Mouse (Mus musculus) left cerebral cortex, postnatal 10 days (tissue): Measurements from ENCODE around the gene Gm7102. TPM values are rescaled to one million over a fixed set of nuclear protein-coding genes. Genes with fewer than 3 reads are reported as not detected.
A peak's percentile ranks its signal among the peaks of the same experiment; 100 is the strongest.
"Not testable (repeated sequence)": the region's sequence is repeated elsewhere in the genome, so short reads cannot be mapped to it uniquely, and the experiment has no call there.

Experiments used
- DNase-seq, 2 experiments: peaks; one replicate each; pipeline ENCODE4 v3.0.0; 2021 to 2022; ENCODE audit warnings: low spot score in 2 of 2, mixed read lengths in 1 of 2; ENCODE audit errors: extremely low spot score in 1 of 2
- intact Hi-C: fragments of 180-260 bp; cut with DNase I; formaldehyde crosslinking; loops from one replicate; pipeline ENCODE4 v1.15.1; 2025
- total RNA-seq, 2 experiments: library from RNA; stranded (reverse); gene quantifications; 2 replicates each; pipeline ENCODE4 v1.2.3; 2021

Gm7102 gene
- under 1 TPM; 0.26 to 0.75 TPM for total RNA-seq

DNA sequence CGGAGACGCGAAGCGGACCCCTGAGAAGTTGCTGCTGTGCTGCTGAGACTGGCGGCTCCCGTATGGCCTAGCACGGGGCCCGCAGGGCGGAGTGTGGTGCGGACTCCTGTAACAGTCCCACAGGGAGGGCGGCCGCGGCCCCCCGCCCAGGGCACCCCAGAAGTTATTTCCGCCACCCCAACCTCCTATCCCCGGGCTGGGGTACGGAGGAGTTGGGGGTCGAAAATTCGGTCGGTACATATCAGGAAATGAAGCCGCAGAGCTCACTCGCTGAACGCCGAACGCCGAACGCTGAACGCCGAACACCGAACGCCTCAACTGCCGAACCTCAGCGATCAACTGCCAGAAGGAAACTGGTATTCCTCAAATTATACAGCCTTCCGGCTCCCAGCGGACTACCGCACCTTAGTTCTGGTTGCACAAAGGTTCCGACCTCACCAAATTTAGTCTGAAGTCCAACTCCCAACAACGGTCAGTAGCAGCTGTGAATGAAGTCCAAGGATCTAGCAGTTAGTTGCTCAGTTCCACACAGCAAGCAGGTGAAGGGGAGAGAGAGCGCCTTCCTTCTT lies at the start of gene Gm7102:
Gm7102 (minus strand) TSS at position 554 of the 569 bp plus-strand sequence.
- DNase-seq, result no peak
- intact Hi-C loops, result no loop called here

DNA sequence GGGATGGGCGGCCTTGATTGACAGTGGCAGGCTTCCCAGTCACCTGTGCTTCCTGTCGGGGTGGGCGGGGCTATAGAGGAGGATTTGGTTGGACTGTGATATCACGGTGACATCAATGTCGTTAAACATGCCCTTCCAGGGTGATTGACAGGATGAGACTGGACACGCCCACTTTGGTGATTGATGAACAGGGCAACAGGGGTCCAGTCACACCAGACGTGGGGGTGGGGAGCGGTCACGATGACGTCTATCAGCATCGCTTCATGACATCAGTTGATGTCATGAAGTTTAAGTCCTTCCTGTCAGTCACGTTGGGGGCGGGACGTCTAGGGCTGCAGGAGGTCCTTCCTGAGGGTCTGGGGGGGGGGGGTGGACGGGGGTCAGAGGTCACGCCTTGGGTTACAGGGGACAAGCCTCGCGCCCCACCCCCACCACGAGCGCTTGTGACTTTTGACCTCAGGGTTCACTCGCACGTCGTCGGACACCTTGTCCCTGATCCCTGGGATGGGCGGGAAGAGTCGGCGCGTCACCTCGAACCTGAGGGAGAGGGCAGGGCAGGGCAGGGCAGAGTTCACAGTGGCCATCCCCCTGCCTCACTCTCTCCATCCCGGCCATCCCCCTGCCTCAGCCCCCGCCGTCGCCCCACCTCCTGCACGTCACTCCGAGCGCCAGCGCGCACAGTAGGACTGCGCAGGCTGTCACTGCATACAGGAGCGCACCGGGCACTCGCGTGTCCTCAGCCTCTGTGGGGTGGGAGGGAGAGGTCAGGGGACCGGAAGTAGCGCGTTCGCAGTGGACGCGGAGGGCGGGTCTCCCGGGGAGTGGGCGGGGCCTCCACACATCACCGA lies 48.8 kb upstream of the Gm7102 start:
- peak; percentile 31 to 74 for DNase-seq

DNA sequence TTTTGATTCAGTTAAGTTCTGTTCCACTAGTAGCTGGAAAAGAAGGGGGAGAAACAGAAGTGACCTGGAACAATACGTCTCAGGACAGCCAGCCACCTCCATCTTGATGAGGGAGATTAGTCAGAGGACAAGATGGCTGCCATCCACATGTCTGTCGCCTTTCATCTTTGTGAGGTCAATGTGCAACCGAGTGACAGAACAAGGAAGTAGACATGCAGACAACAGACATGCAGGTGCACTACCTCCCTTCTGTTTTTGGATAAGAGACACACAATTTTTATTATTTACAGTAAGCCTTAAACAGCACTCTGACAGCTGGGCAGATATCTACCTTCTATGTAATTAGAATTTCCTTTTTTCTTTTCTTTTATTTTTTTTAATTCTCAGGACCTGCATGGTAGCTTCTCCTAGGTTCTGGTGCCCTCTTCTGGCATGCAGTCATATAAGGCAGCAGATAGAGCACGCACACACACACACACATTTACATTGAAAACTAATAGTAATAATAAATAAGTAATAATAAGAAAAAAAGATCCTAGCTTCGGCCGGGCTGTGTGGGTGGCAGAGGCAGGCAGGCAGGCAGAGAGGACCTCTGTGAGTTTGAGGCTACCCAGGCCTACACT lies 47.7 kb upstream of the Gm7102 start:
- DNase-seq, result no peak
- intact Hi-C loops, result no loop called here

More for the DNA sequence above, 48.8 kb upstream of the Gm7102 start:
- intact Hi-C loops, result no loop called here

DNA sequence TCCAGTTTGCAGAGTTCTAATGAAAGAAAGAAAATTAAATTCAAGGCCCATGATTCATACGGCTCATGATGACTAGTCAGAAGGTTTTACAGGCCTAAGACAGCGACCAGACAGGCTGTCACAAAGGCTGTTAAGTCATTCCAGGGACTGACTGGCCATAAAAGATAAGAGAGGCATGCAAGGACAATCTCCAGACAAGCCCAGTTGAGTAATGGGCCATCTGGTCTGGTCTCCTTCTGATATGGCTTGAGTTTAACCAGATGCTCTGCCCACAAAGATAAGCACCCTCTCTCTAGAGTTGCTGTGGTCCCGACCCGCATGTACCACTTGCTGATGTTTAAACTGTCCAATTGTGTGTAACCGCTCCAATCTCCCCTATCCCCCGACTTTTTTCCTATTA lies 31.4 kb upstream of the Gm7102 start:
- DNase-seq, intact Hi-C loops: not testable (repeated sequence)

DNA sequence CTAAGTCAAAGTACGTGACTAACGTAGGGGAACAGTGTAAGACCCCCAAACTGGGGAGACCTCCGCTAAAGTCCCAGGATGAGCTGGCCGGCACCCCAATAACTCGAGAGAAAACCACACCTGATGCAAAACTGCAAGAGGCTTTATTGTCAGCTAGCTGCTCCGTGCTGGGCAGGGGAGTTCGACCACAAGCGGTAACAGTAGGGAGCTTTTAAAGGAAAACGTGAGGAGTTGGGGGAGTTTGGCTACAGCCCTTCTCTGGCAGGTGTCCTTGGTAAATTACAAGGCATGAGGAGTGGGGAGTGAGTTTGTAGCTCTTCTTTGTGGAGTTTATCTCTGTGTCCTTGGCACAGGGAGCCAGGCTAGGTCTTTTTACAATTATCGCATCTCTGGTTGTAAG lies 23.7 kb upstream of the Gm7102 start:
- intact Hi-C loops, result no loop called here
- no peak for DNase-seq

DNA sequence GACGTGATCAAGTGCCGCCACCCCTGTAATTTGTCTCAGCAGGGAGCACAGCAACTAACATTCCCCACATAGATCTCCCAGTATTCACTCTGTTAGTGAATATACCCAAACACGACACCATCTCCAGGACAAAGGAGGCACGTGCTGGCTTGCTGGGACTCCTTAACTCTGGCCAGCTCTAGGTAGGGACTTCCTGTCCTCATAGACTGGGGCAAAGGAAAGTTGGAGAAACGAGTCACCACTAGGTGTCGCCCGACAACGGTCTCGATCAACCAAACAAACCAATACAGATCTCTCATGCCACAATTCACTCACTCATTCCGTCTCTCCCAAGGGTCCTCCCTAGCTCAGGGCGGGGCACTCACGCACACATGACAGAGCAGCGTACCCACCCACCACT lies 23.2 kb upstream of the Gm7102 start:
- DNase-seq, result peak; percentile 79 to 90
- intact Hi-C loops, result no loop called here

DNA sequence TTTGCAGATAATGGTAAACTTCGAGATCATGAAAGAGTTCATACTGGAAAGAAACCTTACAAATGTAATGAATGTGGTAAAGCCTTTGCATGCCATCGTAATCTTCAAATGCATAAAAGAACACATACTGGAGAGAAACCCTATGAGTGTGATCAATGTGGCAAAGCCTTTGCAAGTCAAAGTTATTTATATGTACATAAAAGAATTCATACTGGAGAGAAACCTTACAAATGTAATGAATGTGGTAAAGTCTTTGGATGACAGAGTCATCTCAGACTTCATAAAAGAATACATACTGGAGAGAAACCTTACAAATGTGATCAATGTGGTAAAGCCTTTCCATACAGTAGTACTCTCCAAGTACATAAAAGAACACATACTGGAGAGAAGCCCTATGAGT lies 7.5 kb upstream of the Gm7102 start, which contains the start of gene Gm6020:
Gm6020 (plus strand) TSS at position 301 of the 400 bp plus-strand sequence.
- DNase-seq, intact Hi-C loops: not testable (repeated sequence)

DNA sequence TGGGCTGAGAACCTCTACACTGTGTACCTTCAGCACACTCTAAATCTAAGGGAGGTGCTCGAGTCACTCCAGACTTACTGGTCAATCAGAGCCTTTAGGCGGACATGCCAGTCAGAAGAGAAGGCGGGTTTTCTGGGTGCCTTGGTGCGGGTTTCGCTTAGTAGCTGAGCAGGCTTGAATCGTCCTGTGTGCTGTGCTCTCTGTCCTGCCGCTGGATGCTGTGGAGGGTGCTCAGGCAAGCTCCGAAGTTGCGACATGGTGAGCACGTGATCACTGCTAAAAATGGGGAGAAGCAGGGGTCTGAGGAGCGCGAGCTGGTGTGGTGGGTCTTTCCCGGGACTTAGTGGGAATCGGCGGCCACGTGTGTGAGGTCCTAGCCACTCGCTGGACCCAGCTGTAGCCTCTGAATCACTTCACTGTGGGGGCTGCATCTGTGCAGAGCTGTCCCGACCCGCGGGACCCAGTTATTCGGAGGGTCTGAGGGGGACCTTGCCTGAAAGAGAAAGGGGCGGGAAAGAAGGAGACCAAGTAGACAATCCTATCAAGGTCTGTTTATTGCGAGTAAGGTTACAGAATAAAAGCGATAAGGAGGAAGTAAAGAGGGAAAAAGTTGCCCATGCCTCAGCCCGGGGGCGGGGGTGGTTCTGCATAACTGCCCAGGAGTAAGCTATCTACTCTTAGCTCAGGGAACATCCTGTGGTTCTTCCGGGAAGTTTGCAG lies 24.2 kb downstream of the Gm7102 start:
- DNase-seq, result no peak
- intact Hi-C loops, result no loop called here

DNA sequence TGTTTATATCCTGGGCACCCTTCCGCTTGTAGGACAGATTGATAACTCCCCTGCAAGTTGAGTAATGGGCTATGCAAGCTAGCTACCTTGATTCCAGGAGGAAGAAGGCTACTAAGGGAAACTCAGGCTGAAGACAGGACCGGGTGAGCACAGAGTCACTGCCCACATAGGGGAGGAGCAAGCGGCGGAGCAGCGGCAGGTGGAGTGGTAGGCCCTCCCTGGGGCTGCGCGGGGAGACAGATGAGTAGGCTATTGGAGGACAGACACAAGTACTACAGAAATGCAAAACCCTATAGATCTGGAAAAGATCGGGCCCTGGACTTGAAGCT lies 24.8 kb downstream of the Gm7102 start:
- no peak for DNase-seq
- intact Hi-C loops, result no loop called here

DNA sequence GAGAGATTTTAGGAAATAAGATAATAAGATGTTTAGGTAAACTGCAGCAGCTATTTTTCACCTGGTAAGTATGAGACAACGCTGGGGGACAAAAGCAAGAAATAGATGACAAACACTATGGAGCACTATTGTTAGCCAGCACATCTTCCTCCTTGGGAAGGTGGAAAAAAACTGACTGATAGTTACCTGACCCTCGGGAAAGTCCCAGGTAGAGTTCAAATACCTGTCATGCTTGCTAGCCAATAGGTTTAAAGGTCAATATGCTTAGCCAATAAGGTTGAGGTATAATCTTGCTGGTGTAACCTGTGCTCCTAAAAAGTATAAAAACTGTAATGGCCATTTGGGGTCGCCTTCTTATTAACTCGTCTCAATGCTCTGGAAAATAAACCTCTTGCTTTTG lies 34.8 kb downstream of the Gm7102 start:
- intact Hi-C loops, result no loop called here
- no peak for DNase-seq

DNA sequence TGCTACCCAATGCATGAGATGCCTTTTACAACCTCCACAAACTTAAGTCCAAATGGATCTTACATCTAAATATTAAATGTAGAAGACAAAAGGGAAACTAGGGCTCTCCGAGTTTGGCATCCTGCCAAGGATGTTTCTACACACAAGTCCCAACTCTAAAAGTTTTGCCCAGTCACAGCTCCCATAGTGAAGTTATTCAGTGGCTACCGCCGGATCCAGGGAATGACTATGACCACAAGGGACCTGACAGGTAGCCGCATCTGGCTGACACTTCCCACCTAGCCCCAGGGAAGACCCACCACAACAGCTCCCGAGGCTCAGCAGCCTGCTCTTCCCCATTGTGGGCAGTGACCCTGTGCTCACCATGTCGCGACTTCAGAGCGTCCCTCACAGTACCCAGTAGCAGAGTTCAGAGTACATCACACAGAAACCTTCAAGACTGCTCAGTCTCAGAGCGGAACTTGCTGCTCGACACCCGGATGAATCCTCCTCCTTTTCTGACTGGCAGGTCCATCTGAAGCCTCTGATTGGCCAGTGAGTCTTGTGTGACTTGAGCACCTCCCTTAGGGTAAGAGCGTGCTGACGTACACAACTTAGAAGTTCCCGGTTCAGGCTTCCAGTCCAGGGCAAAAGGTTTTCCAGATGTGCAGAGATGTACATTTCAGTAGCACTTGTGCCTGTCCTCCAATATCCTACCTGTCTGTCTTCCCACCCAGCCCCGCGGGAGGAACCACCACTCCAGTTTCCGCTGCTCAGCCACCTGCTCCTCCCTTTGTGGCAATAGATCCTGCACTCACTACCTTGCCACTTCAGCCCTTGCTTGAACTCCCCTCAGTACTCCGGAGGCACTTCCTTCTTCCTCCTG lies 35.5 kb downstream of the Gm7102 start, which contains the start of gene Zfp950:
Zfp950 (minus strand) TSS at position 499 of the 865 bp plus-strand sequence.
- intact Hi-C loops, result no loop called here
- DNase-seq, result peak; percentile 83 to 90

DNA sequence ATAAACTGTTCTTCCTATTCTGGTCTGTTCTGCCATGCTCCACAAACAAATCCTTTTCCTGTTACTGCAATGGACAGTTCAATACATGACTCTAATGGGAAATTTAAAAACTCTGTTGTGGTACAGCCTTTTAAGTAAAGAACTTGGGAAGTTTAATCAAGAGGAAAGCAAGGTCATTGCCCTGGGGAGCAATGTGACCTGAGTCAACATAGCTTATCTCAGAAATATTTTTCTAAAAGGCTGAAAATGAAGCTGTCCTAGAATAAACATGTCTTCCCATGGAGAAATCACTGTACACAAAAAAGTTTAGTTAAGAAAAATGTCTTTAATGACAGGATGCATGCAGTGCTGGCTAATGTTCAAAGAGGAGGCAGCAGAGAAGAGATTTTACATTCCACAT lies 37.5 kb downstream of the Gm7102 start:
- intact Hi-C loops, result no loop called here
- DNase-seq, result no peak

DNA sequence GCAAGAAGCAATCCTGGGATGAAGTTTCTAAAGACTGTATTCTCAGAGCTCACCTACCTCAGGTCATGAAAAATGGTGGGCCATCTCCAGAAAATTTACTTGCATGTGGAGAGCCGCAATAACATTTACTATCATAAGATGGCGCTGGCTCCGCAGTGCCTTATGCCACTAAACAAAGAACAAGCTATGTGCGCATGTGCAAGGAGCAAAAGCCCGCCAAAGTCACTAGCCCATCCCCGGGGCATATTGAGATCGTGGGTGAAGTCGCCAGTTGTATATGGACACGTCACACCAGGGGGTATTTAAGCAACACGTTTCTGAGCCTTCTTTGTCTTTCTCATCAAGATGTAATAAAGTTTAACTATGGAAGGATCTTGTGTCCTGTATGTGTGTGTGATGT lies 45.0 kb downstream of the Gm7102 start:
- no peak for DNase-seq
- intact Hi-C loops, result no loop called here

Other genes starting within 250 kb of the Gm7102 start
- 10 to 100 TPM; 32.4 to 35.3 TPM for gene Zfp950, start 35.5 kb downstream of the Gm7102 start, total RNA-seq
- gene Gm6020, start 7.6 kb upstream of the Gm7102 start, total RNA-seq, result not detected
- 10 to 100 TPM; 36.2 to 42.3 TPM for gene Csf2ra, start 52.1 kb upstream of the Gm7102 start, total RNA-seq
- gene Gm21060, start 120.8 kb upstream of the Gm7102 start, total RNA-seq, result not detected